Mouse (Mus musculus) urinary bladder, adult 18-20 months (tissue): ENCODE measurements around the gene Lamtor1.

ENCODE experiments used
- DNase-seq, 2 experiments: peaks; one replicate each; pipeline ENCODE4 v3.0.0; 2022; ENCODE audit warnings: low spot score in 2 of 2, mixed read lengths in 2 of 2

Lamtor1 gene

GRCm38 (mm10) chr7:101955276-101955675, 49.6 kb downstream of the Lamtor1 start:
- DNase-seq, result no peak

DNA sequence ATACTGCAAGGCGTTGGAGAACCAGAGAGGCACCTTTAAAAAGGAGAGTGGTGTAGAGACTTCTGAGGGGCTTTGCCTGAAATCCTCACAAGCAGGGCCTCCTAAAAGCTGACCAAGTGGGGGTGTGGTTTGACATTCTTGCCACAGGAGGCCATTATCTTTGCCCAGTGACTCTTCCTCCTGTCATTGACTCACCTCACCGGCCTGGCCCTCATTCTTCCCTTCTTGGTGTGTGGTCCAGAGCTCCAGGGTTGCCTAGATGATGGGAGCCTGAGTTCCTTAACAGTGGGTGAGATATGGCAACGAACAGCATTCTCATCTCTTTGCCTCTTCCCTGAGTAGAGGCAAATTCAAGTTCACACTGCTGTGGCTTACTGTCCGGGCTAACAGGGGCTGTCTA, 50.2 kb downstream of the Lamtor1 start:
- no peak for DNase-seq

GRCm38 (mm10) chr7:101956481-101956880, 50.8 kb downstream of the Lamtor1 start:
- no peak for DNase-seq

- DNase-seq, result no peak
Measured at GRCm38 (mm10) chr7:101956911-101957310, 51.2 kb downstream of the Lamtor1 start.

DNA sequence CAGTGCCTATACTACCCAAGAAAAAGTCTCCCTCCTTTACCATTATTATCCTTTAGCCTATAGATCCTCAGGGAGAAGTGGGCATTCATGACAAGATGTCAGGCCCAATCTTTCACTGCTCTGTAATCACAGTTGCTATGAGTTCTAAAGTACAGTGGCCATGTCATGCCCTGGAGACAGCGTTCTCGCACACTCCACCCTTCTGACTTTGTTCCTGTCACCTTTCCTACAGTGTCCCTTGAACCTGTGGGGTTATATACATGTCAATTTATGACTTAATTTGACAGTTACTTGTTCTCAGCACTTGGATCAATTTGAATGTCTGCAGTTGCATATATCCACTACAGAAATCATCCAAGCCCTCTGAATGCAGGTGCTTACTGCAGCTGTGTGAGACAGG, 57.1 kb downstream of the Lamtor1 start:
- no peak for DNase-seq

DNA sequence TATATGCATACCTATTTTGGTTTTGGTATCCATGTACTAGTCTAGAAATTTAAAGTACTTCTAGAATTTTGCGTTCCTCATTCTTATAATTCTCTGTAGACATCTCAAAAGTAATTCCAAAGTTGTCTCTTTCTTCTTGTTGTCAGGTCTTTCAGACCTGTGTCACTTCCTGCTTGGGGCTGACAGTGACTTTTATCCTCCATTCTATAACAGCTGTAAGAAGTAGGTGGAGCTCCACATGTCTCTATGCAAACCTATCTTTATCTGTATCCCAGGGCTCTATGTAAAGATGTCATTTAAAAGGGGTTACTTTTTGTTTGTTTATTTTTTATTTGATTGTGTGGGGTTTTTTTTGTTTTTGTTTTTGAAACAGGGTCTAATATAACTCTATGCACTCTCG, 57.9 kb downstream of the Lamtor1 start:
- no peak for DNase-seq

DNA sequence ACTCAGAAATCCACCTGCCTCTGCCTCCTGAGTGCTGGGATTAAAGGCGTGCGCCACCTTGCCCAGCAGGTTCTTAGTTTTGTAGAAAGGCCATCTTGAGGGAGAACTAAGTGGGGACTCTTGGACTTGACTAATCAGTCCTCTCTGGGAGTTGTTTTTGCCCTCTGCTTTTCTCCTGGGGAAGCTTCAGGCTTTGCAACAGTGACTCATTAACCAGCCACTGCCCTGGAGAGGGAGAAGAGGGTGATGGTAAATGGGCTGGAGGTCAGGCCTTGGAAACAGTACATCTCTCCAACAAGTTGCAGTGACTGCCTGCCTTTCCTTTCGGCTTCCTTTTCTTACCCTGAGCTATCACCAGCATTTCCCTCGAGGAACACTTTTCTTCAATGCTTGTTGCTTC, 58.8 kb downstream of the Lamtor1 start:
- no peak for DNase-seq

DNA sequence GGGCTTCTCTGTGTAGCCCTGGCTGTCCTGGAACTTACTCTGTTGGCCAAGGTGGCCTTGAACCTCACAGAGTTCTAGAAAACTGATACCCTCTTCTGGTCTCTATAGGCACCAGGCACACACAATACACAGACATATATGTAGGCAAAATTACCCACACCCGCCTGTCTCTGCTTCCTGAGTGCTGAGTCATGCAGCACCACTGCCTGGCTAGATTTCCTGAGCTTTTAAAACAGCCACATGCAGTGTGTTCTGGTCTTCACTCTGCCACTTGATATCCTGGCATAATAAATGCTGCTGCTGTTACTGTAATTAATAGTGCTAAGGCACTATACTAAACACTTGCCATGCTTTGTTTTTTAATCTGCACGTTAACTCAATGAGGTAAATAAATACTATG, 59.9 kb downstream of the Lamtor1 start:
- no peak for DNase-seq

GRCm38 (mm10) chr7:101967256-101967655, 61.6 kb downstream of the Lamtor1 start:
- no peak for DNase-seq

- DNase-seq, result no peak
Measured at GRCm38 (mm10) chr7:101968751-101969150, 63.0 kb downstream of the Lamtor1 start.

DNA sequence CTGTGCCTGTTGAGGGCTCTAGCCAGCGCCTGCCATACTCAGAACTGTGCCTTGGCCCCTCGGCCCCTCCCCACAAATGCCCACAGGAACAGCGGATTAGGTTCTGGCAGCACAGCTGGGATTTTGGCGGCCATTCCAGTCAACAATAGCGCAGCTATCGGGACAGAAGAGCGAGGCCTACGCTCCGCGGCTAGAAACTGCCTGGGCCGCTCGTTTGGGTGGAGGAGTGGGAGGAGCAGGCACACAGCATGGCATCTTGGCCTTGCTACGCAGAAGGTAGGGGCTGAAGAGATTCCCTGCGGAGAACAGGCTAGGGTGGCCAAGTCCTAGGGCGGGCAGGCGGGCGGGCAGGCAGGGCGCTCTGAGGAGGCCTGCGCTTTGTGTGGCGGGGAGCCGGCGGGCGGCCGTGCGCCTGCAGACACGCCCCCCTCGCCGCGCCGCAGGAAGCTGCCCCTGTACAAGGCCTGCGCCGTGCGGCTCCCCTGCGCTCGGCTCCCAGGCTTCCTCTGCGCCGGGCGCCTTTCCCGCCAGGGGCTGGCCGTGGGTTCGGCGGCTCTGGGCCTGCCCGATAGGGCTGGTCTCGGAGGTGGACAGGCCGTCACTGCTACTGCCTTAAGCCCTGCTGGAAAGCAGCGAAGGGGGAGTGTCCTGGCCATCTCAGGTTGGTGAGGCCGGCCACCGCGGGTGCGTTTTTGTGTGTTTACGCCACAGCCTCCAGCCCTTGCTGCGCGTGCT, 64.2 kb downstream of the Lamtor1 start:
- peak; percentile 80 to 87 for DNase-seq

DNA sequence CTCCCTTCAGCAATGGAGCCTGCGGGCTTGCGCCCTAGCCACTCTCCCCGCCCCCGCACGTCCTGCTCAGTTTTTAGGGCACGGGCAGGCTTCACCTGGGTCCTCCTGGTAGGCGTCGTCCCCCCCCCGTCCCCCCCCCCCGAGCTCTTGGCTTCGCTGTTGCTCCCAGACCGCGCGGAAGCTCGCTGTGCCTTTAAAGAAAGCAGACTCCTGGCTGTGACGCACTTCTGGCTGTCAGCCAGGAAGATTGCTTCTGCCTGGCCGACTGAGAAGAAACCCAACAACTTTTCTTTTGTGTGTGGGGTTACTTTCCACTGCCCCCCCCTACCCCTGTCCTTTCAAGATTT, 64.7 kb downstream of the Lamtor1 start:
- DNase-seq, result peak in 1 of 2 experiments; percentile 88

DNA sequence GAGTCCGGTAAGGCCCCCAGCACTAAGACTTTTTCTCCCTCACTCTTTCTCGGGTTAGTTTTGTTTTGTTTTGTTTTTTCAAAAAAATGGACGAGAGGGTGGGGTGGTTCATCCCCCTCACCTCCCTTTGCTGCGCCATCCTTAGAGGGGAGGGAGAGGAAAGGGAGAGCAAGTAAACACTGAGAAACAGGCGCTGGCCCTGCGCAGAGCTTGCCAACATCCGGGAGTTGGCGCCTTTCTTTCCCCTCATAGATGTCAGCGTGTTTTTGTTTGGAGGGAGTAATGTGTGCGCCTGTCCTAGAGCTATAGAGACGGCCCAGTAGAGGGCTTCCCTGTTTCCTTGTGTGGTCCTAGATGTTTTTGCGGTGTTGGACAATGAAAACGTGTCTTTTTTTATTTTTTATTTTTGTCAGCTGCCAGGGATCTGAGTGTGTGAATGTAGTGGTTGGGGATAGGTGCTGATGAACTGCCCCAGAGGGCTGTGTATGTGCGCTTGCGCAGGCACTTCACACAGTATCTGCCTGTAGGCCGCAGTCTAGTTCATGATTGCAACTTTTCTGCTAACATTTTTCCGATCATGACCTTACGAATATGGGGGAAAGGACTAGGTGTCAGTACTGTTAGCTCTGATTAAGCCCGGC, 65.2 kb downstream of the Lamtor1 start:
- peak; percentile 62 to 76 for DNase-seq

DNA sequence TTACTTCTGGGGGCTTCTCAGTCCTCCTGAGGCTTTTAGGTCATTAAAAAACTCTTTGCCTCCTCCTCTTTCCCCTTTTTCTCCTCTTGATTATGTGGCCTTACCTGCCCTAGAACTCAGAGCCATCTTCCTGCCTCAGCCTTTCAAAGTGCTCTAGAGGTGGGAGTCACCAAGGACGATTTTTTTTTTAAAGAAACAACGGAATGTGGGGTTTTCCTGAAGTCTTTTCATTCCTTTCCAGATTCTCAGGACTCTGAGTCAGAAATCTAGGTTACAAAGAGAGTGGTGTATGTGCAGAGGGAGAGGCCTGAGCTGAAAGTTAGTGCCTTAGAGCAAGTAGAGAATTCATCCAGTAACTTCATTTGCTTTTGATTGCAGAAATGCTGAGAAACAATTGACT, 66.0 kb downstream of the Lamtor1 start:
- DNase-seq, result no peak

GRCm38 (mm10) chr7:101973730-101974129, 68.0 kb downstream of the Lamtor1 start:
- no peak for DNase-seq

DNA sequence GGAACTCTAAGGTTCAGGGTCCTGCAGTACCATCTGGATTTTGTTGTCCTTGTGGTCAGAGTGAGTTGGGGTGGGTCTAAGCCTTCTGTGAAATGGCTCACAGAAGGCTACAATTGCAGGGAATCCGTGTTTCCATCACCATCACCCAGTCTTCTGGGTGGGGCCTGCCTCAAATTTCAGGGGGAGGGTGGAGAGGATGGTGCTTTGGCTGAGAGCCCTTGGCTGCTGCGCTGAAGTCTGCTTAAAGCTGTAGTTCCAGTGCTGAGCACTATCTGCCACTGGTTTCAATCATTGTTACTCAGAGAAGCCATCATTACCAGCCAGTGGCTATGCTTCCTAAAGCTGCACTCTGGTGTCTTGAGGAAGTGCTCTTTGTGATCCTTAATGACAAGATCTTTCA, 68.8 kb downstream of the Lamtor1 start:
- peak in 1 of 2 experiments; percentile 41 for DNase-seq
